Mouse (Mus musculus): ENCODE measurements around the gene Arid1a. TPM values are rescaled to one million over a fixed set of nuclear protein-coding genes. Genes with fewer than 3 reads are reported as not detected.
A peak's percentile ranks its signal among the peaks of the same experiment; 100 is the strongest.

Gene Arid1a
- polyA plus RNA-seq, 1 experiment = 49.4 TPM

- H3K4me1 ChIP-seq (ENCODE audit: control insufficient read depth, insufficient read depth, low read length) = peaks cover 20% of the 10 kb centered on the region
- H3K4me3 ChIP-seq (replicated peaks; ENCODE audit: insufficient read depth, low read depth, low read length) = no peak overlapping the region
- DNase-seq = no peak
- TF ChIP-seq CTCF (IDR thresholded peaks at IDR 0.05; ENCODE audit: borderline replicate concordance, insufficient read depth, low read depth, low read length) (no peak), POLR2A (IDR thresholded peaks at IDR 0.05; ENCODE audit: borderline replicate concordance, insufficient read depth, low read length) (no peak)
- no peaks in the 10 kb centered on the region for H3K27me3 ChIP-seq (ENCODE audit: control insufficient read depth, insufficient read depth, low read length)
- WGBS = 87% methylated on average over 7 of the region's 7 CpGs
- no peak overlapping the region for H3K27ac ChIP-seq (ENCODE audit: insufficient read depth, low read length)
Measured at GRCm38 (mm10) chr4:133679629-133680028, 76.9 kb downstream of the Arid1a start.

GRCm38 (mm10) chr4:133677266-133677665 lies 79.3 kb downstream of the Arid1a start:
- WGBS = 81% methylated on average over 7 of the region's 7 CpGs
- H3K27me3 ChIP-seq (ENCODE audit: control insufficient read depth, insufficient read depth, low read length) = no peaks in the 10 kb centered on the region
- no peak for DNase-seq
- H3K4me3 ChIP-seq (replicated peaks; ENCODE audit: insufficient read depth, low read depth, low read length) = no peak overlapping the region
- no peak for TF ChIP-seq POLR2A (IDR thresholded peaks at IDR 0.05; ENCODE audit: borderline replicate concordance, insufficient read depth, low read length)
- no peak for TF ChIP-seq CTCF (IDR thresholded peaks at IDR 0.05; ENCODE audit: borderline replicate concordance, insufficient read depth, low read depth, low read length)
- H3K4me1 ChIP-seq (ENCODE audit: control insufficient read depth, insufficient read depth, low read length) = peaks cover 28% of the 10 kb centered on the region
- no peak overlapping the region for H3K27ac ChIP-seq (ENCODE audit: insufficient read depth, low read length)

GRCm38 (mm10) chr4:133676189-133676588 lies 80.4 kb downstream of the Arid1a start:
- no peak for DNase-seq
- H3K27me3 ChIP-seq (ENCODE audit: control insufficient read depth, insufficient read depth, low read length) = no peaks in the 10 kb centered on the region
- 56% methylated on average over 3 of the region's 3 CpGs for WGBS
- TF ChIP-seq POLR2A (IDR thresholded peaks at IDR 0.05; ENCODE audit: borderline replicate concordance, insufficient read depth, low read length) (no peak), CTCF (IDR thresholded peaks at IDR 0.05; ENCODE audit: borderline replicate concordance, insufficient read depth, low read depth, low read length) (no peak)
- peaks cover 24% of the 10 kb centered on the region for H3K4me1 ChIP-seq (ENCODE audit: control insufficient read depth, insufficient read depth, low read length)
- no peak overlapping the region for H3K4me3 ChIP-seq (replicated peaks; ENCODE audit: insufficient read depth, low read depth, low read length)
- H3K27ac ChIP-seq (ENCODE audit: insufficient read depth, low read length) = no peak overlapping the region; the same call in 1 of the 2 replicates

GRCm38 (mm10) chr4:133675594-133676016 lies 81.0 kb downstream of the Arid1a start:
- Histone ChIP-seq H3K4me3 (replicated peaks; ENCODE audit: insufficient read depth, low read depth, low read length) (no peak overlapping the region), H3K27me3 (ENCODE audit: control insufficient read depth, insufficient read depth, low read length) (no peaks in the 10 kb centered on the region), H3K27ac (ENCODE audit: insufficient read depth, low read length) (no peak overlapping the region; the same call in 1 of the 2 replicates), H3K4me1 (ENCODE audit: control insufficient read depth, insufficient read depth, low read length) (peaks cover 19% of the 10 kb centered on the region)
- DNase-seq = peak in 1 of 2 experiments; percentile 58
- TF ChIP-seq CTCF (IDR thresholded peaks at IDR 0.05; ENCODE audit: borderline replicate concordance, insufficient read depth, low read depth, low read length) = no peak
- no peak for TF ChIP-seq POLR2A (IDR thresholded peaks at IDR 0.05; ENCODE audit: borderline replicate concordance, insufficient read depth, low read length)
- 26% methylated on average over 5 of the region's 5 CpGs for WGBS

DNA sequence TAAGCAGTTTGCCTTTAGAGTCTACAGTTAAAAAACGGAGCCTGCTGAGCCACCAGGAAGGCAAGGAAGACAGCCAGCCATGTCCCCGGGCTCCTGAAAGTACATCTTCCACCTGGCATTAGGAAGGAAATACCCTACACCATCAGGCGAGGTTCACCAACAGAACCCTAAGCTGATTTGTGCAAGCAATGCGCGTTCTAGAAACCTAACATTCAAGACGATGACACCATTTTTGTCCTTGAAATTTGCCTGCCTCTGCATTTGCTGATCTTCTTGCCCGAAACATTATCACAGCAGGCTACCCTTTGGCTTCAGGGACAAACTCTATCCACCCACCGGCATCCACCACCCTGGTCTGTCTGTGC lies 82.3 kb downstream of the Arid1a start:
- Histone ChIP-seq H3K4me1 (ENCODE audit: control insufficient read depth, insufficient read depth, low read length) (peaks cover 11% of the 10 kb centered on the region; the same call in 1 of the 2 replicates), H3K27me3 (ENCODE audit: control insufficient read depth, insufficient read depth, low read length) (no peaks in the 10 kb centered on the region), H3K27ac (ENCODE audit: insufficient read depth, low read length) (no peak overlapping the region; the same call in 1 of the 2 replicates), H3K4me3 (replicated peaks; ENCODE audit: insufficient read depth, low read depth, low read length) (no peak overlapping the region)
- 24% methylated on average over 8 of the region's 8 CpGs for WGBS
- TF ChIP-seq CTCF (IDR thresholded peaks at IDR 0.05; ENCODE audit: borderline replicate concordance, insufficient read depth, low read depth, low read length) (no peak), POLR2A (IDR thresholded peaks at IDR 0.05; ENCODE audit: borderline replicate concordance, insufficient read depth, low read length) (no peak)
- DNase-seq = peak; percentile 43 to 47

DNA sequence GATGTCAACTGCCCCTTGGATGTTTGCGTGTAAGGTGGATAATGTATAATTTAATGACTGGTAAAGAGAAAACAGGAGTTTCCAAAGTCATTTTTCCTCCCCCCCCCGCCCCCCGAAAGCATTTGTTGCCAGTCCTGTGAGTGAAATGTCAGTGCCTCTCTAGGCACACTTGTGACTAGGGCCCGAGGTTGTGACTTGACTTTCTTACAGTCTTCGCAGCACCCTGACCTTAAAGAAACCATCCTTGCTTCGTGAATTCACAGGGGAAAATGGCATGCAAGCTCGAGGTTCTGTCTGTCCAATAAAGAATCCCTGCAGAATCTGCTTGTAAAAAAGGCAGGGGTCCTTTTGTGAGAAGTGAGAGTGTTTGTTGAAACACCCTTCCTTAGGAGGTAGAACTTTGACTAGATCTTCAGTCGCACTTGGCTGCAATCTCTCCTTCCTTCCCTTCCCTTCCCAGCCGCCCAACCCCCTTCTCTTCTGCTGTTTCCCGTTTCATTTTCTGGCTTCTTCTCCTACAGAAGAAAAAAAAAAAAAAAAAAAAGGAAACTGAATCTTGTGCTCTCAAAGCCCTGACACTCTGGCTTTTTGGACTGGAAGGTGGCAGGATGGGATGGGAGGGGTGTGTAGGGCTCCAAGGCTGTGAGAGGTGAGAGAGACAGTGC lies 82.8 kb downstream of the Arid1a start:
- Histone ChIP-seq H3K4me1 (ENCODE audit: control insufficient read depth, insufficient read depth, low read length) (peaks cover 11% of the 10 kb centered on the region; the same call in 1 of the 2 replicates), H3K27me3 (ENCODE audit: control insufficient read depth, insufficient read depth, low read length) (no peaks in the 10 kb centered on the region), H3K4me3 (replicated peaks; ENCODE audit: insufficient read depth, low read depth, low read length) (no peak overlapping the region), H3K27ac (ENCODE audit: insufficient read depth, low read length) (peak overlapping the region; percentile 39)
- DNase-seq = no peak
- 27% methylated on average over 10 of the region's 10 CpGs for WGBS
- TF ChIP-seq CTCF (IDR thresholded peaks at IDR 0.05; ENCODE audit: borderline replicate concordance, insufficient read depth, low read depth, low read length) (no peak), POLR2A (IDR thresholded peaks at IDR 0.05; ENCODE audit: borderline replicate concordance, insufficient read depth, low read length) (no peak)

GRCm38 (mm10) chr4:133672845-133673647 lies 83.5 kb downstream of the Arid1a start:
- H3K4me3 ChIP-seq (replicated peaks; ENCODE audit: insufficient read depth, low read depth, low read length) = peak overlapping the region; percentile 94
- no peaks in the 10 kb centered on the region for H3K27me3 ChIP-seq (ENCODE audit: control insufficient read depth, insufficient read depth, low read length)
- WGBS = 2% methylated on average over 24 of the region's 24 CpGs
- peaks cover 8% of the 10 kb centered on the region; the same call in 1 of the 2 replicates for H3K4me1 ChIP-seq (ENCODE audit: control insufficient read depth, insufficient read depth, low read length)
- DNase-seq = peak in 1 of 2 experiments; percentile 26
- H3K27ac ChIP-seq (ENCODE audit: insufficient read depth, low read length) = peak overlapping the region; percentile 96
- TF ChIP-seq POLR2A (IDR thresholded peaks at IDR 0.05; ENCODE audit: borderline replicate concordance, insufficient read depth, low read length) = no peak
- no peak for TF ChIP-seq CTCF (IDR thresholded peaks at IDR 0.05; ENCODE audit: borderline replicate concordance, insufficient read depth, low read depth, low read length)
